Mouse (Mus musculus) embryo, embryonic 9.5 days (tissue): ENCODE results near the gene Tmc8.
A peak's percentile ranks its signal among the peaks of the same experiment; 100 is the strongest.
"Not testable (repeated sequence)": the region's sequence is repeated elsewhere in the genome, so short reads cannot be mapped to it uniquely, and the experiment has no call there.

Experiments used
- DNase-seq: peaks from one replicate; pipeline ENCODE4 v3.0.0-alpha.2; 2017; ENCODE audit errors: extremely low spot score

The Tmc8 gene

DNA sequence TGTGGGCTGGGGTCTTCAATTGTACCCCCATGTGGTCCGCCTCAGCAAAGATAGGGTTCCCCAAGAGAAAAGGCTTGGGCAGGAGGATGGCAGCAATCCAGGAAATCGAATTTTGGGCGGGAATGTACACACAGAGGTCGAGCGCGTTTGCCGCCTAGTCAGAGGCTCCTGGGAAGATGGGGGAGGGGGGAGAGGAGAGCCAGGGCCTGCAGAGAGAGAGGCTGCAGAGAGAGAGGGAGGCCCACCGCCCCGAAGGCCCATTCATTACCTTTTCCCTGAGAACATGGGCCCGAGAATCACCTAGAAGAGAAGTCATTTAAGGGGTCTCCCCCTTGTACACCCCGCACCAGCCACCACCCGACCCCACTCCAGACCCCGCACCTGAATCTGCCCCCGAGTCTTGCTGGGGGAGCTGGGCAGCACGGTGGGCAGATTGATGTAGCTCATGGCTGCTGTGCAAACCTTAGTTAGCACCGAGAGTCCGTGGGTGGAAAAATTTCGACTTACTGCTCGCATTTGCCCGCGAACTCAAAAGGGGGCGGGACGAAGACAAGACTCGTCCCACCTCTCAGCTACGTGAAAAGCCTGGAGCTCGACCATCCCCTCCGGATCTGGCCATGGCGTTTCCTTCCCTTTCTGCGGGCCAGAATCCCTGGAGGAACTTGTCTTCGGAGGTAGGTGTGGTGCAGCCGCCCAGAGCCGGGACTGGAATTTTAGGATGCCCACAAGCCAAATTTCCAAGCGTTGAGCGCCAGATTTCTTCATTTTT lies 43.6 kb downstream of the Tmc8 start, which contains the start of the genes Afmid and Tk1:
Gene Afmid, plus strand, starts transcription at position 592 of the 769 bp plus-strand sequence.
Gene Tk1, minus strand, starts transcription at position 760 of the 769 bp plus-strand sequence.
- DNase-seq, result peak; percentile 87

DNA sequence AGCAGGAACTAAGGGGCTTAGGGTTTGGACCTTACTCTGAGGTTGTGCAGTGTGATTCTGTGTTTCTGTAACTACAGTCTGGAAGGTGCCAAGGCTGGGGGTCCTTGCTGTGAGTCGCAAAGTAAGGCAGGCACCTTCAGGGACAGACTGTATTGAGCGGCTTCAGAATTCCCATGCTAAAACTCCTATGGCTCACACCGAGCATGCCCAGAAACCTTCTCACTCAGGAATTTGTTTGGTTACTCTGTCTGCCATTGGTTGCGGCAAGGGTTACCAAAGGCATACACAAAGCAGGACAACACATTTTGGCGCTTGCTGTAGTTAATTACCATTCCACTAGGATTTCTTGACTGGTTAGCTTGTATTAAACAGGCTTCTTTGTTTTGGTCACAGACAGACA lies 44.3 kb downstream of the Tmc8 start:
- DNase-seq, result no peak

DNA sequence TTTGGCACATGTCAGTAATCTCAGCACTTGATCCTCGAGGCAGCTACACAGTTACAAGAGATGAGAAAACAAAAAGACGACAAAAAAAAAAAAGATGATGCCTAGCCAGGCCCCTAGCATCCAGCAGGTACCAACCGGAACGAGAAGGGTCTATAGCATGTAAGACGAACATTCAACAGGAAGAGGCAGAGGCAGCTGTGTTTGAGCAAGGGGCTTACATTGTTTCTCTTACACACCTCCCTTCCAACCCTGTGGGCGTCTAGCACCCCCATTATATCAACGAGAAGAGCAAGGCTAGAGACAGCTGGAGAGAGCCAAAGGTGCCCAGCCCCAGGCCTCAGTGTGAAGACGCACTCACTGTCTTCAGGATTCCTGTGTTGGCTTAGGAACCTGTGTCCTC lies 45.0 kb downstream of the Tmc8 start:
- DNase-seq, result no peak

DNA sequence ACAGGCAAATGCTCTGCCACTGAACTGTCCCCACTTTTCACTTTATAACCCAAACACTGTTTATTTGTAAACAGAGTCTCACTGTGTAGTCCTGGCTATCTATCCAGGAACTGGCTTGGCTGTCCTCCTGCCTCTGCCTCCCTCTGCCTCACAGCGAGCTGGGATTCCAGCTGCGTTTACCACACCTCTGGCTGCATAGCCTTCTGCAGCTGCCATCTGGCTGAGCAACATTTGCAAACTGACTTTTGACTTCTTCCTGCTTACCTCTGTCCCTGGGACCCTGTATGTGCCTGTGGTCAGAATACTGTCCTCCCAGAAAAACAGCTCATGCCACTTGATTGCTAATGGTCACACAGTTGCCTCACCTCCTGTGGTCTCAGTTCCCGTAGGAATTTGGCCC lies 45.5 kb downstream of the Tmc8 start:
- DNase-seq, result no peak

DNA sequence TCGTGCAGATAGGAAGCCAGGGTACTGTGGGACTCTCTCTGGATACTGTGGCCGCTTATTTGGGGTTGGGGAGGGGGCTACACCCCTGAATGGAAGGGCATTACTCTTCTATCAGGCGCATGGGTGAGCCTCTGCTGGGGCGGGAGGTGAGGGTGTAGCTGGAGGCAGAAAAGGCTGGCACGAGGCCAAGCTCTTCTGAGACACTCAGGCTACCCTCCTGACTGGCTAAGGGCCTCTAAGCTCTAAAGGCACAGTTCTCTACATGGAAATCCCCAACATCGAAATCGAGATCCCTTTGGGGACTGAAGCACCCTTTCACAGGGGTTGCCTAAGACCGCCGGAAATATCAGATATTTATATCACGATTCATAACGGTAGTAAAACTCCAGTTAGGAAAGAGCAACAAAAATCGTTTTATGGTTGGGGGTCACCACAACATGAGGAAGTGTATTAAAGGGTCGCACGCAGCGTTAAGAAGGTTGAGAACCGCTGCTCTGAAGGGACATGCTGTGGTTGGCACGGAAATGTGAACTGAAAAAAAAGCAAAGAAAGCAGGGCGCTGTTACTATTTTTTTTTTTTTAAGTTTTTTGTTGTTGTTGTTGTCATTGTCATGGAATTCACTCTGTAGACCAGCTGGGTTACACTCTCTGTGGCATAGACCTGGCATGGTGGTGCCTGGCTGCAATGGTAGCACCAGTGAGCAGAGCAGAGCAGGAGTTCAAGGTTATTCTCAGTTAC lies 46.4 kb downstream of the Tmc8 start:
- no peak for DNase-seq

DNA sequence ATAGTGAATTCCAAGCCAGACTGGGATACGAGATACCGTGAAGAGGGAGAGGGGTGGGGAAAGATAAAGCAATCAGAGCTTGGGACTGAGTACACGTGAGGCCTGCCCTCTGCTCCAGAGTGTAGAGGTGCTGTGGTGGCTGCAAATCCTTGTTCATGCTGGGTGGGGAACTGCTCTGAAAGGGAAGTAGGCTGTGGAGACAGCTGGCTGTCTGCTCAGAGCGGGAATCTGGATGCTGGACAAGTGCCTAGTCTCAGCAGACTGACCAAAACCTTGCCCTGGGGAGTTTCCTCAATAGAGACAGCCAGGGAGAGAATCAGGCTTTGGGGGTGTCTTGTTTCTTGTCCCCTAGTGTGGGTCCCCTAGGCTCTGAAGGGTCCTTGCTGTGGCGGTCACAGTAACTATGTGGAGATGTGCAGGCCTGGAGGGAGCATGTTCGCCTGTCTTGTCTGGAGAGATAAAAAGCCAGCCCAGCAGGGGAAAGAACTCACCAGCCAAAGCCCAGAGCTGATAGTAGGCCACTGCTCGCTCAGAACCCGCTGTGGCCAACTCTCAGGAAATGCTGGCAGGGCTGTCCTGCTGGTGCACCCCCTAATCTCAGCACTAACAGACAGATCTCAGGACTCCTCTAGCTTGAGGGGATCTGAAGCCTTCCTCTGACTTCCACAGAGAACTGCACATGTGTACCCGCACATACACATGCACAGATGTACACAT lies 47.2 kb downstream of the Tmc8 start:
- no peak for DNase-seq

DNA sequence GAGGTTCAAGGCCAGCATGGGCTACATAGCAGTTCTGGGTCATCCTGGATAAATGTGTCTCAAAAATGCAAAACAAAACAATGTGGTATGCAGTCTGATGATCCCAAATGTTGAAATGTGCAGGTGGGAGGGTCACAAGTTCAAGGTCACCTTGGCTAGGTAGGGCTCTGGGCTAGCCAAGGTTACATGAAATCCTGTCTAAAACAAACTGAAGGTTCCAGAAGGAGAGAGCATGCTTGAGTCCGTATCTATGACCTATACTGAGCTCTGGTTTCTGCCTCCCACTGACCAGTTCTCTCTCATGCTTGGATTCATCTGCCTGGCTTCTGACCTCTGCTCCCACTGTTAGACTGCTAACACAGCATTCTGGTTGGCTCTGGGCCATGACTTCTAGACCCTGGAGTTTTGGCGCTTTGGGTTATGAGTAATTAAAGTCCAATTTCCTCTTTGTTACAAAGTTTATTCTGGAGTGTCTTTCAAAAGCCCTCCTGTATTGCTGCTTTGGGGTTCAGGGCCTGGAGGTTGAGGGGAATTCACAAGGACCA lies 47.9 kb downstream of the Tmc8 start:
- DNase-seq, result no peak

DNA sequence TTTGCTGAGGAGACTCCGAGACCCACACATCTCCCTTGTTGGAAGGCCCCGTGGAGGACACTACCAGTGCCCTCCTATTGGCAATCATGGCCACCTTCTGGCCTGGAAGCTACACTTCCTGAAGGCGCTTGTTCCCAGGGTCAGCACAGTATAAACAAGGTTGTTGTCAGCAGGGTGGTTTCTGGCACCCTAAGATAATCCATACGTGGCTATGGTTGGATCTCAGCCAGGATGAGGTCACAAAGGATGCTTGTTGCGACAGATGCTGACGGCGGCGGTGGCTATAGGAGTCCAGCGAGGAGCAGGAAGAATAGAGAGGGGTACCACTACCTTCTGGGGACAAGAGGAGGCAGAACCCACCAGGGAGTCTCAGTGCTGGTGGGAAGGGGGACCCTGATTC lies 48.5 kb downstream of the Tmc8 start:
- no peak for DNase-seq

DNA sequence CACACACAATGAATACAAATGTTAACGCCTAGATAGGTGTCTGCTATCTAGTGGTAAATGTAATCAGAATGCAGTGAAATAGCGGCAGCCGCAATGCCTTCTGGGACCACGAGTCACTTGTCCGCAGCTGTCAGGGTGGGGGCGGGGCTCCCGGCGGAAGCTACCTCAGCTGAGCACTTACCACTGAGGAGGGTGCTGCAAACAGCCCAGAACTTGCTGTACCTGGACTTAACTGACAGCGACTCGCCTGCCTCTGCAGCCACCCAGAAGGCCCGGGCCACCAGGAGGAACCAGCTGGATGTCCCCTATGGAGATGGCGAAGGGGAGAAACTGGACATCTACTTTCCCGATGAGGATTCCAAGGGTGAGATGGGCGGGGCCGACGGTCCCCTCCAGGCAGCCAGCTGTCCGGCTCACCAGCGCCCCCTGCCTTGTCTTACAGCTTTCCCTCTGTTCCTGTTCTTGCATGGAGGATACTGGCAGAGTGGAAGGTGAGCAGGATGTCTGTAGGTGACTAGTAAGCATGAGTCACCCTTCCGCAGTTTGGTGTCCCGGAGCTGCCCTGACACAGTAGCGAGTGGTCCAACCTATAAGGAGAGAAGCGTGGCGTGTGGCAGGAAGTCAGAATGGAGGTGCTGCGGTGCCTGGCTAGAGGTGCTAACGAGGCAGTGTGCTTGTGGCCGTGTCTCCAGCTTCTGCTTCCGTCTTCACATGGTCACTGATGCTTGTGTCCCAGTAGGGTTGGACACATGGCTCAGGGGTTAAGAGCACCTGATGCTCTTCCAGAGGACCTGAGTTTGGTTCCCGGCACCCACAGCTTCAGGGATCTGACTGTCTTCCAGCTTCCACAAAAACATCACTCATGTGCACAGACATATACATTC lies 50.5 kb downstream of the Tmc8 start:
- peak; percentile 90 for DNase-seq

DNA sequence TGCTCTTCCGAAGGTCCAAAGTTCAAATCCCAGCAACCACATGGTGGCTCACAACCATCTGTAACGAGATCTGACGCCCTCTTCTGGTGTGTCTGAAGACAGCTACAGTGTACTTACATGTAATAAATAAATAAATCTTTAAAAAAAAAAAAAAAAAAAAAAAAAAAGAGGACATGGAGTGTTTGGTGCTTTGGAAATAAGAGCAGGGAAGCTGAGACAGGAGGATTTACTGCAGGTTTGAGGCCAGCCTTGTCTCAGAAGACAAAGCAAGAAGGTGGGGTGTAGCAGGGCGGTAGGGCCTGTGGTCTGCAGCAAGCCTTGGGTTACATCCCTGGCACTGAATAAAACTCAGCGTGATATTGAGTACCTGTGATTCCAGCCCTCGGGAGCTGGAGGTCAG lies 51.6 kb downstream of the Tmc8 start:
- not testable (repeated sequence) for DNase-seq

DNA sequence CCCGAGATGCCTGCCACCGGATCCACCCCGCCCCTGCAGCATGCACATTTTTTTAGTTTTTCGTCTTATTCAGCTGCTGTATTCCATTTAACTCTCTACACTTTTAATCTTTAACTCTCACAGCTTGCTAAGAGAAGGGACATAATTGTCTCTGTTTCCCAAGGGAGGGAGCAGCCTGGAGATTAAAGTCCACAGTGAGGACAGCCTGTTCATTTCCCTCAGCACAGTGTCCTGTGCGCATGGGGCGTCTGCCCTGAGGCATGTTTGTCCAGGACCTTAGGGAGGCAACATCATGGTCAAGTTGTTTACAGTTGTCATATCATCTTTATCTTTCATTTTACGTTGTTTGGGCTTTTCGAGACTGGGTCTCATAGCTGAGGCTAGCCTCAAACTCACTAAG lies 52.2 kb downstream of the Tmc8 start:
- no peak for DNase-seq

DNA sequence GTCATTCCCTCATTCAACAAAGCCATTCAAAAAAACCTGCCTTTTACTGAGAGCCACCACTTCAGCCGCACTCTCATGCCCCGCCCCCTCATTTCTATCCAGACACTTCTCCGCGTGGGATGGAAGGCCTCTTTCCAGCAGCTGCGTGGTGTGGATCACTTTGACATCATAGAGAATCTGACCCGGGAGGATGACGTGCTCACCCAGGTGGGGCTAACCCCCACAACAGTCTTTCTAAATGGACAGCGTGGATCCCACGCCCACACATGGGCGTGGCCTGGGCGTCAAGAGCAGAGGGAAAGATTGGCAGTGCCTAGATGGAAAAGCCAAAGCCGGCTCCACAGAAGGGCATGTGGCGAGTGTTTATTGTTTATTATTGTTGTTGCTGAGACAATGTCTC lies 54.4 kb downstream of the Tmc8 start:
- no peak for DNase-seq

DNA sequence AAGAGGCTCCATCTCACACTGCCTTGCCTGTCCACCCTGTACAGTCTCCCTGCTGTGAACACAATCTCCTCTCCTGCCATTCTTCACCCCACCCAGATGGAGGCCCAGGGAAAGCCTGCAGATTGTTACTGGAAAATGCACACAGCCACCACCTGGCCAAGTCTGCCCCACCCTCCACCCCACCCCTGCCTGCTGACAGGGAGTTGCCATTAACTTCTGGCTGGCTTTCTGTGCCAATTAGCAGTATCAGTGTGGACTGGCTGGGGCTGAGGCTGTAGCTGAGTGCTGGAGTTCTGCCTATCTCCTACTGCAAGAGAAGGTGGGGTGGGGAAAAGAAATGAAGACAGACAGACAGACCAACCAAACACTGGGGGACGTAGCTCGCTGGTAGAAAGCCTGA lies 56.7 kb downstream of the Tmc8 start:
- DNase-seq, result no peak

DNA sequence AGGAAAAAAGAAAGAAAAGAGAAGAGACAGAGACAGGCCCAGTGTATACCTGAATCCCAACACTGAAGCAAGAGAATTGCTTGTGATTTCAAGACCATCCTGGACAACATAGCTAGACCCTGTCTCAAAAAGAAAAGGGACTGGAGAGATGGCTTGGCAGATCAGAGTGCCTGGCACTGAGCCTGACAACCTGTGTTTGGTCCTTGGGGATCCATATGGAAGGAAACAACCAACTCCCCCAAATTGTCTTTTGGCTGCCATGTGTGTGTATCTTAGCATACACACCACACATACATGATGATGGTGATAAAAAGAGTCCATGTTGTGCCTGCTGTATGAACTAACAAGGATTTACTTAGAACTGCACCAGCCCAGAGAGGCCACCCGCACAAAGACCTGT lies 57.1 kb downstream of the Tmc8 start:
- DNase-seq, result no peak

DNA sequence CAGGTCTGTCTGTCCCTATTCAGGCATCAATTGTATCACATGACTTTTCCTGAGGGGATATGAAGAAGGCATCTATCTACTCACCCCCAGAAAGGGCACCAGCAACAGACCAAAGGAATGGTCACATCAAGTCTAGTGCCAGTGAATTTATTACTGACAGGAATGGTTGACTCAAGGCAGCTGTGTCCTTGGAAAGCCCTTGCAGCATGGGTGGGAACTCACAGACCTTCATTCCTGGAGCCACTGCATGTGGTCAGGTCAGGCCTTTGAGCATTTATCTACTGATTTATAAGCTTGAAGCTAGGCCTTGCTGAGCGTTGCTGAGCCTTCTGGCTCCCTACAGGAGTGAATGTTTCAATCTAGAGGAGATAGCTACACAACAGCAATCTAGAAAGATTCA lies 59.0 kb downstream of the Tmc8 start:
- DNase-seq, result no peak
